Mouse (Mus musculus) kidney, adult 2 months (tissue): ENCODE measurements around the gene Ppip5k2.

Experiments
- CTCF ChIP-seq: fragments of 200-500 bp; conservative IDR thresholded peaks from 2 replicates; pipeline ENCODE4 v1.5.1; 2011; ENCODE audit warnings: low read depth, mild to moderate bottlenecking, control low read depth, low read length, moderate library complexity, mixed read lengths; ENCODE audit not compliant: insufficient read depth, insufficient read length
- POLR2A ChIP-seq: fragments of 200-500 bp; IDR thresholded peaks from one replicate; pipeline ENCODE4 v1.6.1; 2011; ENCODE audit warnings: low read depth, low read length, control low read depth

- TF ChIP-seq POLR2A (no peak), CTCF (no peak)
Measured at GRCm38 (mm10) chr1:97784928-97785327, 14.7 kb upstream of the Ppip5k2 start.
